Mouse (Mus musculus): ENCODE results near the gene Cirbp.

Cirbp gene

GRCm38 (mm10) chr10:80215048-80215772, 49.4 kb downstream of the Cirbp start:
- no peak for DNase-seq (ENCODE audit: low spot score)

DNA sequence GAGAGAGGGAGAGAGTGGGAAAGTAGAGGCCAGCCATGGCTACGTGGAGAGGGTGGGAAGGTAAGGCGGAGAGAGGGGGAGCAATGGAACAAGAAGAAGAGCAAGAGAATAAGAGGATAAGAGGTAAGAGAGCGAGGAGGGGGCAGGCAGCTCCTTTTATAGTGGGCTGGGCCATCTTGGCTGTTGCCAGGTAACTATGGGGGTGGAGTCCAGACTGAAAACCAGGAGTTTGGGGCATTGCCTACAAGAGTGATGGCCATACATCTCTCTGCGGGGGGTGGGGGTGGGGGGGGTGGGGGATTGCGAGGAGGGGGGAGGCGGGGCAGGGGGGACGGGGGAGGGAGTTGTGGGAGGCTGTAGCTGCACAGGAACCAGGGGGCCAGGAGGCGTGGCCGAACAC, 54.9 kb downstream of the Cirbp start:
- no peak for DNase-seq (ENCODE audit: low spot score)
